Mouse (Mus musculus) neural tube, embryonic 11.5 days (tissue): ENCODE measurements around the gene Polg2. TPM values are rescaled to one million over a fixed set of nuclear protein-coding genes. Genes with fewer than 3 reads are reported as not detected.
"Not testable (repeated sequence)": the region's sequence is repeated elsewhere in the genome, so short reads cannot be mapped to it uniquely, and the experiment has no call there.

ENCODE experiments used
- ATAC-seq: fragments of 200-750 bp; cut with Nextera tagmentation; 2 replicates; pipeline ENCODE4 v1.8.0; 2017; ENCODE audit warnings: moderate number of reproducible peaks, mild to moderate bottlenecking, moderate TSS enrichment, moderate library complexity; ENCODE audit not compliant: insufficient read depth, low FRiP score, low TSS enrichment
- DNase-seq: peaks from one replicate; pipeline ENCODE4 v3.0.0-alpha.2; 2015; ENCODE audit warnings: low spot score
- H3K27ac ChIP-seq: fragments of 300-500 bp; sonication (generic); 2 replicates; pipeline ENCODE4 v1.5.1; 2014; ENCODE audit warnings: low read depth, mild to moderate bottlenecking, low read length
- H3K27me3 ChIP-seq: fragments of 300-500 bp; sonication (generic); 2 replicates; pipeline ENCODE4 v1.6.1; 2014; ENCODE audit warnings: mild to moderate bottlenecking, low read length, mixed read lengths; ENCODE audit not compliant: control insufficient read depth, insufficient read depth
- H3K36me3 ChIP-seq: fragments of 300-500 bp; sonication (generic); 2 replicates; pipeline ENCODE4 v1.6.1; 2014; ENCODE audit warnings: mild to moderate bottlenecking, low read length, moderate library complexity, mixed read lengths; ENCODE audit not compliant: control insufficient read depth, insufficient read depth
- H3K4me1 ChIP-seq: fragments of 300-500 bp; sonication (generic); 2 replicates; pipeline ENCODE4 v1.6.1; 2014; ENCODE audit warnings: low read length, mixed read lengths; ENCODE audit not compliant: control insufficient read depth, insufficient read depth
- H3K4me2 ChIP-seq: fragments of 300-500 bp; sonication (generic); 2 replicates; pipeline ENCODE4 v1.6.1; 2014; ENCODE audit warnings: low read depth, mild to moderate bottlenecking, moderate library complexity
- H3K4me3 ChIP-seq: fragments of 300-500 bp; sonication (generic); 2 replicates; pipeline ENCODE4 v1.5.1; 2014; ENCODE audit warnings: low read depth, low read length
- H3K9ac ChIP-seq: fragments of 300-500 bp; sonication (generic); 2 replicates; pipeline ENCODE4 v1.6.1; 2014; ENCODE audit warnings: mild to moderate bottlenecking, low read length
- H3K9me3 ChIP-seq: fragments of 300-500 bp; sonication (generic); 2 replicates; pipeline ENCODE4 v1.6.1; 2016; ENCODE audit warnings: low read length; ENCODE audit not compliant: control insufficient read depth
- whole genome bisulfite sequencing: fragments of 180-500 bp; shearing (Covaris S2); extraction: QIAGEN DNeasy Blood & Tissue Kit; methylation state at CpG from one replicate; pipeline ENCODE4 v1.1.7; 2014; 5-methylcytosine and 5-hydroxymethylcytosine counted together
- polyA plus RNA-seq: library from polyadenylated mRNA; unstranded; fragments of >200 nt; fragmentation: Nextera tagmentation; extraction: Ambion mirVana; gene quantifications from 2 replicates; pipeline ENCODE4 v1.2.1, GENCODE M21; 2014

Polg2 gene
- polyA plus RNA-seq, 1 experiment from 2014 or later: 7.6 TPM

DNA sequence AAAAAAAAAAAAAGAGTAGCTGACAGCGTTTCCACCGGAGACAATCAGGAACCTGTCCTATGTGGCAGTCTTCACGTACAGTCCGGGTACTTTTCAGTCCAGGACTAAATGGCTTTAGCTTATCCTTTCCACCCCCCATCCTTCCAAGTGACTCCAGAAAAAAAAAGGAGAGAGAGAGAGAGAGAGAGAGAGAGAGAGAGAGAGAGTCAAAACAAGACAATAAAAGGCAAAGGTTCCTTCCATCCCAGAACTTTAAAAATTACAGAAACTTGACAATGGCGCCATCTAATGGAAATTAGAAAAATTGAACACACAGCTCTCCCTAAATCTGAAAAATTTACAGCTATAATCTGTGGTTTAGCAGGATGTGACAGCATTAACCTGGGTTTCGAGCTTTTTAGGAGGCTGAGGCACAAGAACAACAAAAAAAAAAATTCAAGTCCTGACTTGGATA is 36.9 kb downstream of the Polg2 start:
- Histone ChIP-seq H3K36me3 (no peaks in the 10 kb centered on the region), H3K4me2 (no peak overlapping the region), H3K9me3 (no peaks in the 10 kb centered on the region), H3K4me3 (no peak overlapping the region), H3K27me3 (no peaks in the 10 kb centered on the region), H3K4me1 (no peaks in the 10 kb centered on the region), H3K27ac (no peak overlapping the region), H3K9ac (no peak overlapping the region)
- WGBS: 60% methylated on average over 6 of the region's 6 CpGs
- no peak for ATAC-seq
- DNase-seq: no peak

DNA sequence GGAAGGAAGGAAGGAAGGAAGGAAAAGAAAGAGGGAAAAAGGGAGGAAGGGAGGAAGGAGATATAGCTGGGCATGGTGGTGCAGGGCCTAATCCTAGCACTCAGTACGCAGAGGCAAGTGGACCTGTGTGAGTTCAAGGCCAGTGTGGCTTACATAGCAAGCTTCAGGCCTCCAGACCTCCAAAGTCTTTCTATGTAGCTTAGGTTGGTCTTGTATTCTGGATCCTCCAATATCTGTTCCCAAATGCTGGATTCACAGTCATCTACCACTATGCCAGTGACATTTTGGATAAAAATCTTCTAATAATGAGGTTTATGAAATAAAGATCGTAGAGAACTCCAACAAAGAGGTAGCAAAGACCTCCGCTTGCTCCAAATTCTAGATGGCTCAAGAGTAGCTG is 37.5 kb downstream of the Polg2 start:
- H3K9me3 ChIP-seq: no peaks in the 10 kb centered on the region
- no peak for DNase-seq
- peaks cover 4% of the 10 kb centered on the region for H3K4me1 ChIP-seq
- H3K27ac ChIP-seq: no peak overlapping the region
- H3K9ac ChIP-seq: no peak overlapping the region
- H3K36me3 ChIP-seq: no peaks in the 10 kb centered on the region
- no peak overlapping the region for H3K4me2 ChIP-seq
- 88% methylated on average over 3 of the region's 3 CpGs for WGBS
- no peak overlapping the region for H3K4me3 ChIP-seq
- no peak for ATAC-seq
- no peaks in the 10 kb centered on the region for H3K27me3 ChIP-seq

DNA sequence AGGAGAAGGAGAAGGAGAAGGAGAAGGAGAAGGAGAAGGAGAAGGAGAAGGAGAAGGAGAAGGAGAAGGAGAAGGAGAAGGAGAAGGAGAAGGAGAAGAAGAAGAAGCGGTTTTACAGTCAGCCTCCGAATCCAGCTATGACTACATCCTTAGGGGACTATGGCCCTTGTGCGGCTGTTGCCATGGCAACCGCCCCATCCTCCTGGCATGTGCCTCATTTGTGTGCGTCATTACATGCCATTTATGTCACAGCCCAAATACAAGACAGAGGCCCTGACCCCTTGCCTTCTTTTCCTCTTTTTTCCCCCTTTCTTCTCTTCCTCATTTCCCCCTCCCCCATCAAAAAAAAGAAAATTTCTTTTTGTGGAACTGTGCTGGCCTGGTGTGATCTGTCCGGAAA is 38.1 kb downstream of the Polg2 start:
- ATAC-seq (no peak; the same call in 1 of the 2 replicates), DNase-seq (peak; percentile 78)
- Histone ChIP-seq H3K4me3 (no peak overlapping the region), H3K4me1 (peaks cover 4% of the 10 kb centered on the region), H3K9ac (no peak overlapping the region), H3K36me3 (no peaks in the 10 kb centered on the region), H3K4me2 (no peak overlapping the region), H3K27me3 (no peaks in the 10 kb centered on the region), H3K27ac (no peak overlapping the region), H3K9me3 (no peaks in the 10 kb centered on the region)
- WGBS: 48% methylated on average over 6 of the region's 6 CpGs

DNA sequence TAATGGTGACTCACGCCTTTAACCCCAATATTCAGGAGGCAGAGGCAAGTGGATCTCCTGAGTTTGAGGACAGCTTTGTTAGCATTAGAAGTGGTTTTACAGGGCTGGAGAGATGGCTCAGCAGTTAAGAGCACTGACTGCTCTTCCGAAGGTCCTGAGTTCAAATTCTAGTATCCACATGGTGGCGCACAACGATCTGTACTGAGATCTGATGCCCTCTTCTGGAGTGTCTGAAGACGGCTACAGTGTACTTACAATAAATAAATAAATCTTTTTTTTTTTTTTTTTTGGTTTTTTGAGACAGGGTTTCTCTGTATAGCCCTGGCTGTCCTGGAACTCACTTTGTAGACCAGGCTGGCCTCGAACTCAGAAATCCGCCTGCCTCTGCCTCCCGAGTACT is 38.6 kb downstream of the Polg2 start:
- not testable (repeated sequence) for H3K9ac ChIP-seq, H3K4me3 ChIP-seq, H3K27me3 ChIP-seq, ATAC-seq, DNase-seq, H3K4me2 ChIP-seq, H3K4me1 ChIP-seq, H3K9me3 ChIP-seq, H3K36me3 ChIP-seq, H3K27ac ChIP-seq
- 90% methylated on average over 8 of the region's 8 CpGs for WGBS

DNA sequence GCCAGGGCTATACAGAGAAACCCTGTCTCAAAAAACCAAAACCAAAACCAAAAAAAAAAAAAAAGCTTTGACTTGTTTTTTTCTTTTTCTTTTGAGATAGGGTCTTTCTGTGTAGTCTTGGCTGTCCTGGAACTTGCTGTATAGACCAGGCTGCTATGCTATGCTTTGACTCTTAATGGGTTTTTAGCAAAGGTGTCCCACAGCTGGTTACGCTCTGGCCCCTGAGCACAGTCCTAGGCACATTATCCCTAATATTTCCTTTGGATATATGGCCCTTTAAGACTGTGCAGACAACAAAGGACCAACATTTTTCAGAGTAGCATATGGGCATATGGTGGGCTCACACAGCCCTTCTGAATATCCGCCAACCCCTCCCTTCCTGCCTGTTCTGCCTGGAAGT is 40.2 kb downstream of the Polg2 start:
- Histone ChIP-seq H3K9ac (no peak overlapping the region), H3K4me3 (no peak overlapping the region), H3K9me3 (no peaks in the 10 kb centered on the region), H3K27me3 (no peaks in the 10 kb centered on the region), H3K4me2 (no peak overlapping the region), H3K4me1 (peaks cover 4% of the 10 kb centered on the region), H3K27ac (no peak overlapping the region), H3K36me3 (no peaks in the 10 kb centered on the region)
- WGBS: 88% methylated on average over 2 of the region's 2 CpGs
- DNase-seq (no peak), ATAC-seq (no peak)

DNA sequence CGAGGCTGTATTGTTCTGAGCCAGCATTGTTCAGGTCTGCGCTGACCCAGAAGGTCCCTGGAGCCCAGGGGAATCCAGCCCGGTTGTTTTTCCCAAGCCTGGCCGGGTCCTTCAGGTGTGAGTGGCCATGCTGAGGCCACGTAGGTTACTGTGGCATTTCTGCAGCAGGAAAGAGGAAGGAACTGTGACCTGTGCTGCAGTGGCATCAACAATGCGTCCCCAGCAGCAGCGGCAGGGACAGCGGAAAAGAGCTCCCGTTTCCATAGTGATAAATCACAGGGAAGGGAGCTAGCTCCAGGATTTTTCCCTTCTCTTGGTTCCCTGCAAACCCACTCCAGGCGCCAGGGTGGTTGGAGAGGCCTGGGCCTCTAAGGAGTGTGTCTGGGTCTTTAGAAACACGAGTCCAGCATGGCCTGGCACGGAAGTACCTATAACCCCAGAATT is 42.1 kb downstream of the Polg2 start:
- H3K9me3 ChIP-seq: no peaks in the 10 kb centered on the region
- WGBS: 17% methylated on average over 12 of the region's 12 CpGs
- H3K4me2 ChIP-seq: no peak overlapping the region
- H3K4me1 ChIP-seq: peaks cover 4% of the 10 kb centered on the region
- ATAC-seq: no peak
- H3K36me3 ChIP-seq: no peaks in the 10 kb centered on the region
- DNase-seq: peak; percentile 42
- H3K4me3 ChIP-seq: no peak overlapping the region
- 0 out of 2 replicates have a peak overlapping the region, but pooled peaks have one; percentile 44 for H3K27ac ChIP-seq
- no peaks in the 10 kb centered on the region for H3K27me3 ChIP-seq
- H3K9ac ChIP-seq: peak overlapping the region; percentile 45

DNA sequence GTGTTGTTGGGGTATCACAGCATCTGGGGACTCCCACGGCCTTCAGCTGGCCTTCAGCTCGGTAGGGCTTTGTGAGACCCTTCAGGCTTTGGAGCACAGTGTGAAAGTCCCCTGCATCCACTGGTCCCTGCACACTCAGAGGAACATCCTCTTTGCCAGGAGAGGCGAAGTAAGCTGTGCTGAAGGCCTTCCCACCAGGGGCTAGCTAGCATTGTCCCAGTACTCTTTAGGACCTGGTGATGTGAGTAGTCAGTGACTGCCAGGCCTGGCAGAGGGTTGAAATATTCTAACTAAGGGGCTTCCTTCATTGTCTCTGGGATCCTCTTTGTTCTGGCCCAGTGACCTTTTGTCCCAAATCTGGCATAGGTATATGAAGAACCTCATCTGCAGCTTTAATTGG is 42.7 kb downstream of the Polg2 start:
- WGBS: 59% methylated on average over 3 of the region's 3 CpGs
- no peaks in the 10 kb centered on the region for H3K27me3 ChIP-seq
- H3K9me3 ChIP-seq: no peaks in the 10 kb centered on the region
- no peak overlapping the region for H3K4me3 ChIP-seq
- H3K36me3 ChIP-seq: no peaks in the 10 kb centered on the region
- no peak for ATAC-seq
- no peak overlapping the region for H3K27ac ChIP-seq
- H3K4me2 ChIP-seq: no peak overlapping the region
- H3K4me1 ChIP-seq: peaks cover 4% of the 10 kb centered on the region
- DNase-seq: no peak
- H3K9ac ChIP-seq: peak overlapping the region; percentile 26; the same call in 1 of the 2 replicates

DNA sequence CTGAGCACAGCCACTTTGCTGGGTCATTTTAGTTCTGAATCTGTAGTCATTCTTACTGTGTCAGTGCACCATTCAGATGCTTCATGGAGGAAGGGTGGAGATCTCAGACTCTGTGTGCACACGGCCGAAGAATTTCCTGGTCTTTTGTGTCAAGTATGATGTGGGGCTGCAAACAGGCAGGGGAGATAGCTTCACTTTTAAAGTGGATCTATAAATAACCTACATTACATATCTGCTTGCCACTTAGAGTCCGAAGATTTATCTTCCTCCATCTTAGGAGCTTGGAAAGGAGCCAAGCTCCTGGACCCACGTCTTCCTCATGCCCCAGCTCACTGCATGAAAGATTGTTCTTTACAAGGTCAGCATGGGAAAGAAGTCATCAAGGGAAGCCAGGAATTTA is 48.6 kb downstream of the Polg2 start:
- DNase-seq: no peak
- 81% methylated on average over 4 of the region's 4 CpGs for WGBS
- no peaks in the 10 kb centered on the region for H3K27me3 ChIP-seq
- no peaks in the 10 kb centered on the region for H3K9me3 ChIP-seq
- ATAC-seq: no peak
- no peaks in the 10 kb centered on the region for H3K4me1 ChIP-seq
- no peak overlapping the region for H3K9ac ChIP-seq
- no peaks in the 10 kb centered on the region for H3K36me3 ChIP-seq
- no peak overlapping the region for H3K4me3 ChIP-seq
- H3K27ac ChIP-seq: no peak overlapping the region
- H3K4me2 ChIP-seq: no peak overlapping the region

DNA sequence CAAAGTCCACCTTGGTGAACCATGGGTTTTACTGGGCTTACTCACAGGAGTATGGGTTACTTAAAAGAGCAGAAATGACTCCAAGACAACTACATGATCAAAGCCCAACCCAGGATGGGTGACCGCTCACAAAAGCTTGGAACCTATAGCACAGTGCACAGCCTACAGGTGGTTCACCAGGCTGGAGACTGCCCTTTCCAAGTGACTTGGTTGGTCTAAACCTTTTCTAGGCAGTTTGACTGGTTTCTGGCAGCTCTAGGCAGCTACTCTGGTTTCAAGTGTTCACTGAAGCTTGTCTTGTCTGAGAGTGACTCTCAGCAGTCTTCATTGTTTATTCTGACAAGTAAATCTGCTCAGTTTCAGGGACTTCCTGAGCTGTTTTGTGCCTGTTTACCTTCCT is 49.7 kb downstream of the Polg2 start:
- WGBS: 88% methylated on average over 1 of the region's 1 CpGs

More for the DNA sequence above, 49.7 kb downstream of the Polg2 start:
- H3K27me3 ChIP-seq: no peaks in the 10 kb centered on the region
- no peak overlapping the region for H3K4me2 ChIP-seq
- no peak overlapping the region for H3K9ac ChIP-seq
- no peak for DNase-seq
- no peaks in the 10 kb centered on the region for H3K9me3 ChIP-seq
- ATAC-seq: no peak
- H3K4me3 ChIP-seq: no peak overlapping the region
- H3K27ac ChIP-seq: no peak overlapping the region
- H3K4me1 ChIP-seq: no peaks in the 10 kb centered on the region
- H3K36me3 ChIP-seq: no peaks in the 10 kb centered on the region
